Mouse (Mus musculus) lung, adult 2 months (tissue): ENCODE data around the gene Syne3.

ENCODE experiments used
- CTCF ChIP-seq: fragments of 200-500 bp; IDR thresholded peaks from 2 replicates; pipeline ENCODE4 v1.5.1; 2011; ENCODE audit warnings: mild to moderate bottlenecking, low read length, control low read depth; ENCODE audit not compliant: insufficient read depth
- POLR2A ChIP-seq: fragments of 200-500 bp; IDR thresholded peaks from 2 replicates; pipeline ENCODE4 v1.6.1; 2011; ENCODE audit warnings: low read depth, mild to moderate bottlenecking, control low read depth, low read length, borderline replicate concordance; ENCODE audit errors: extremely low read depth

GRCm38 (mm10) chr12:104915681-104916080 is 93.9 kb downstream of the Syne3 start:
- TF ChIP-seq CTCF: no peak
- no peak for TF ChIP-seq POLR2A
